Mouse (Mus musculus) hindlimb bud, embryonic 11.5 days (tissue): ENCODE measurements around the gene Sfi1.
"Not testable (repeated sequence)": the region's sequence is repeated elsewhere in the genome, so short reads cannot be mapped to it uniquely, and the experiment has no call there.

Experiments used
- DNase-seq: peaks from one replicate; pipeline ENCODE4 v3.0.0-alpha.2; 2012; ENCODE audit warnings: low read depth, low spot score; ENCODE audit errors: extremely low spot score

Sfi1 gene

DNA sequence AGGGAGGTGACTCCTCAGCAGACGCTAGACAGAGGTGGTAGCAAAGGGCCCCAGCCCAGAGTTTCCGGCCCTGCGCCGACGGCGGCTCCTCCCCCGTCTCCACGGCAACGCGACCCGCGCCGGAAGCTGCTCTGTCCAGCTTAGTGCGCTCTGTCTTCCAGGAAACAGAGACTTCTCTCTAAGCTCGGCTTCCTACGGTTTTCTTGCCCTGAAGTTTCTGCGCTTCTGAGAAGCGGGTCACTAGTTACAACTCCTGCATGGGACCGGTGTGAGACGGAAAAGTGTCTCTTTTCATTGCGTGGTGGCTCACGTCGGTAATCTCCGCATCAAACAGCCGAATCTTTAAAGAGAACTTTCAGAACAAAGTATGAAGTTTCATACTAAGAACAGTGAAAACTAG is at the start of gene Sfi1:
TSS of gene Sfi1 (minus strand) at position 101 of the 400 bp plus-strand sequence.
- DNase-seq, result no peak

DNA sequence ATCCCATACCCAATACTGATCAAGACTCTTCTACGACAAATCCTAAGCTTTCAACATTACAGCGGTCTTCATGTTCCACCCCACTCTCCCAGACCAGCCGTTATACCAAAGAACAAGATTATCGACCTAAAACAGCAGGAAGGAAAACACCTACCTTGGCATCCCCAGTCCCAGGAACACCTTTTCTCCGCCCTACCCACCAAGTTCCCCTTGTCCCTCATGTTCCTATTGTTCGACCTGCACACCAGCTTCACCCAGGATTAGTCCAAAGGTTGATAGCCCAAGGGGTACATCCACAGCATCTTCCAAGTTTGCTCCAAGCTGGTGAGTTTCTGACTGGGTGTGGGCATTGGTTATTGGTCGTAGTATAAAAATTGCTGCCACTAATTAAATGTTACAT is 49.1 kb upstream of the Sfi1 start:
- DNase-seq, result no peak

DNA sequence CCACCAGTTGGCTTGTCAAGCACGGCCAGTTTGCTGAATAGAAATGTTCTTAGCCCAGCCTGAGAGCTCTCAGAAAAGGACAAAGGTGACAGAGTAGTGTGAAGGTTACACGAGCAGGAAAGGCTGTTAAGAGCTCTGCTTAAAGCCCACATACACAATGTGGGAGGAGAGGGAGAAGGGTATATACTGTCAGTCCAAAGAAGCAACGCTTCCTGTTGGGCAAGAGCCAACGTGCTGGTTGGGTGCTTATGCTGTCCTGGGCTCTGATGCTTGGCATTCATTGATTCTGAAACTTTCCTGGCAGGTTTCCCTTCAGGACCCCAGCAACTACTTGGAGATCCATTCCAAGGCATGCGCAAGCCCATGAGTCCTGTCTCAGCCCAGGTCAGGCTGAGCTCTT is 42.0 kb upstream of the Sfi1 start:
- DNase-seq, result no peak

DNA sequence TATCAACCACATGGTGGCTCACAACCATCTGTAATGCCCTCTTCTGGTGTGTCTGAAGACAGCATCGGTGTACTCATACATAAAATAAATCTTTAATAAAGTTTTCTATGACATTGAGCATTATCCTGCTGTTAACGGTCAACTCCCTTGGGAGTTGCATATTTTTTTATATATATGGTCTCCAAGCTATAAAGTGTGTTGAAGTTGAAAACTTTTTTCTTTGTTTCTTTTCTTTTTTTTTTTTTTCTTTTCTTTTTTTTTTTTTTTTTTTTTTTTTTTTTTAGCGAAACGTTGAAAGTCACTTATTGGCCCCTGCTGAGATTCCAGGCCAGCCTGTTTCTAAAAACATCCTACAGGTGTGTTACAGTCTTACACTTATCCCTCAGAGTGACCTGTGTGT is 40.4 kb upstream of the Sfi1 start:
- DNase-seq, result no peak

DNA sequence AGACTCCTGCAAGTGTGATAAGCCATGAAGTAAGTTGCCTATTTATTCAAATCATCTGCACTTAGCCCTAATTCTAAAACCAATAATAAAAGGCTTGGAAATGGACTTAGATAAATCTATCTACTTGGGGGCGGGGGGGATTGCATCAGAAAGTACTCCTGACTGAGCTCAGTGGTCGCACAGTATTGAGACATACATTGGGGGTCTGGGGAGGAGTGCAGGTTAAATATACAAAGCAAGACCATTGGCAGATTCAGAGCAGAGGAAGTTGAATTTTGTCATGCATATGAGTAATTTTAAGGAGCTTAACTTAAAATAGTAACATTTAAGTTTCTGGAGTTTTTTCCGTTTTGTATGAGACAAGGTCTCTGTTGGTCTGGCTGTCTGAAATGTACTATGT is 39.0 kb upstream of the Sfi1 start:
- DNase-seq, result no peak

DNA sequence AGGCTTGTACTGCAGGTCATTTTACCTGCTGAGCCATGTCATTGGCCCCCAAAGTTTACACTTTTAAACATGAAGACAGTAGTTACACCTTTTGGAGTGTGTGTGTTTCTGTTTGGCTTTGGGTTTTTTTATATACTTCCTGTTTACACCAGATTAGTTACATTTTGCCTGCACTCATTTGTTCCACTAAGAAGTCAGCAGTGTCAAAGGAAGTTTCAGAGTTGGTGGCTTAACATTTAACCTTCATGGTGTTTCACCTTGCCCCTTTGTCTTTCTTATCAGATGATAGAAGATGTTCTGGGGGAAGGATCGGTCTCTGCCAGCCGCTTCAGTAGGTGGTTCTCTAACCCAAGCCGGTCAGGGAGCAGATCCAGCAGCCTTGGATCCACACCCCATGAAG is 33.9 kb upstream of the Sfi1 start:
- no peak for DNase-seq

DNA sequence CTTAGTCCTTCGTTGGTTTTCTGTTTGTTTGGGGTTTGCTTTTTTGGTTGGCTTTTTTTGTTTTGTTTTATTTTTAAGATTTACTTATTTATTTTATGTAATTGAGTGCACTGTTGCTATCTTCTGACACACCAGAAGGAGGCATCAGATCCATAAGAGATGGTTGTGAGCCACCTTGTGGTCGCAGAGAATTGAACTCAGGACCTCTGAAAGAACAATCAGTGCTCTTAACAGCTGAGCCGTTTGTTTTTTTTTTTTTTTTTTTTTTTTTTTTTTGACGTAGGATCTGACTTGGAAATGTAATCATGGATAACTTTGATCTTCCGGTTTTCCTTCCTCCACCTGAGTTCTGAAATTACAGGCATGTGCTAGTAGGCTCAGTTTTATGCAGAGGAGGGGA is 29.8 kb upstream of the Sfi1 start:
- no peak for DNase-seq

DNA sequence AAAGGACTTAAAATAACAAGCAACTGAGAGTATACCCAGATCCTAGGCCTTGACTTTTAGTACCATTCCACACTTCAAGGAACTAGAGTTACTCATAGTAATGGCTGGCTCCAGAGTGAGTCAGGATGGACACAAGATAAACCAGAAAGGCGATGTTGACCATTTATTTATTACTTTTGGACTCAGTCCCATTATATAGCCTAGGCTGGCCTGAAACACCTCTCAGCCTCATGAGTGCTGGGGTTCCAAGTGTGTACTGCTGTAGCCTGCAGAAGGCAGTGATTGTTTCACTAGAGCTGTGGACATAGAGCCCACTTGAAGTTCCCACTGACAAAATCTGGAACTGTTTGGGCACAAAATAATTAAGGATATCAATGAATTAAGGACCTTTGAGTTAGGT is 19.3 kb upstream of the Sfi1 start:
- DNase-seq, result no peak

DNA sequence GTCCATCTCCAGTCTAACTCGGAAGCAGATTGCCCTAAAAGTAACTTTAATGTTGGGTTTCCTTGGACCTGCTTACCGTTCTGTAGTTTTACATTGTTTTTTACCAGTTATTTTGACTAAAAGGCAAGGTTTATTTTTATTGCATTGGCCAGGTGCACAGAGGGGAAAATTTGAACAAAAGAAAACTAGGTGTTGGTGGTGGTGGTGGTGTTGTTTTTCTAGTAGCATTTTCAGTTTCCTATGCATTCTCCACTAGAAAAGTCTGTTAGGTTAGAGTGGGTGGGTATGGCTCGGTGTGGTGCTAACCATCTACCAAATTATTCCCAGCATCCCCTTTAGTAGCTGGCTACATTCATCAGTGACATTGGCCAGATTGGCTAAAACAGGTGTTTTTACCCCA is 13.5 kb upstream of the Sfi1 start:
- no peak for DNase-seq

DNA sequence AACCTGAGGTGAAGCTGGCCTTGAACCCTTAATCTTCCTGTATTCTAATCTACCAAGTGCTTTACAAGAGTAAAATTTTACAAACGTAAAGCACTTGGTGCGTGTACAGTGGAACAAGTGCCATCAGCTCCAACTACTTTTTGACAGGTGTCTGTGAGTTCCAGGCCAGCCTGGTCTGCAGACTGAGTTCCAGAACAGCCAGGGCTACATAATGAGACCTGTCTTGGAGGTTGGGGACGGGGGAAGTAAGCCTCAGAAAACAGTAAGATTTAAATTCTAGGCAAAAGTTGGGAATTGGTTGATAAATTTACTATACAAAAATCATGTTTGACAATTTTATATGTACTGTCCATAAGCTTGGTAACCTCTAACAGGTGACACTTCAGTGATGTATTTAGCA is 11.9 kb upstream of the Sfi1 start:
- no peak for DNase-seq

DNA sequence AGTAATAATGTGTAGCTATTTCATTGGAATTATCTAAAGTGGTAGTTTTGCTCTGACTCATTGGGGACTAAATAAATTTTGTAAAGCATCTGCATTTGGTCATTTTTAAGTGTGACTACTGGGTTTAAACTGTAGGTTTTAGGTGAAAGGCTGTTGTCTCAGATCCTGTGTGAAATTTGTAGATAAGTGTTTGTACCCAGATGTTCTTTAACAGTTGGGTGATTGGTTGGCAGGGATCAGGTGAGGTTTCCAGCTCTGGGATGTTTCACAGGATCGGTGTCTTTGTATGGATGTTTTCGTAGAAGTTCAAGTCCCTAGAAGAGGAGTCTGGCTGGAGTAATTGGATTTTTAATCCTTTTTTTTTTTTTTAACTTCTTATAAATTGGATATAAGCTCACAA is 10.5 kb upstream of the Sfi1 start:
- DNase-seq, result no peak

DNA sequence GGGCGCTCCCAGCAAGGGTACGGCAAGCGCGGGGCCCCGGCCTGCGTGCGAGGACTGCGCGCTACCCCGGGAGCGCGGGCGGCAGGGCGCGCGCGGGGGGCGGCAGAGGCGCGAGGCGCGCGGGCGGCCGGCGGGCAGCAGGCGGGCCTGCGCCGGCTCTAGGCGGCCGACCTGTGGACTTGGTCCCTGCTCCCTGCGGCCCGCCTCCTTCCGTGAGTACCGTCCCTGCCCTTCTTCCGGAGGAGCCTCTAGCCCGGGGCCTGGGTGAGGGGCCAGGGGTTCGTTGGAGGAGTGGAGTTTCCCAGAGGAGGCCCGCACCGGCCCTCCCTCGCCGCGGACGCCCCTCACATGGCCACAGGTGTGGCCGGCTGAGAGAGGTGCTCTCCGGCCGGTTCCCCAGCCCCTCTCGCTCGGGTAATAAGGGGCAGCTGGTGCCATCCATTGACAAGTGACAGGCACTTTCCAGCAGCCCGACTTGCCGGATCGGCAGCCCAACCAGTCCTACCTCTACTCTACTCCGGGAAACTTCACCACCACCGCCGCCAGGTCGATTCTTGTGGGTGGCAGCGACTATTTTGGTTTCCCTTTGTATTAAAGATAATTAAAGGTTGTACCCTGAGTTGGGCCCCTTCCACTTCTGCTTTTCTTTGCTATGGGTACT is 9.6 kb upstream of the Sfi1 start:
- DNase-seq, result no peak

DNA sequence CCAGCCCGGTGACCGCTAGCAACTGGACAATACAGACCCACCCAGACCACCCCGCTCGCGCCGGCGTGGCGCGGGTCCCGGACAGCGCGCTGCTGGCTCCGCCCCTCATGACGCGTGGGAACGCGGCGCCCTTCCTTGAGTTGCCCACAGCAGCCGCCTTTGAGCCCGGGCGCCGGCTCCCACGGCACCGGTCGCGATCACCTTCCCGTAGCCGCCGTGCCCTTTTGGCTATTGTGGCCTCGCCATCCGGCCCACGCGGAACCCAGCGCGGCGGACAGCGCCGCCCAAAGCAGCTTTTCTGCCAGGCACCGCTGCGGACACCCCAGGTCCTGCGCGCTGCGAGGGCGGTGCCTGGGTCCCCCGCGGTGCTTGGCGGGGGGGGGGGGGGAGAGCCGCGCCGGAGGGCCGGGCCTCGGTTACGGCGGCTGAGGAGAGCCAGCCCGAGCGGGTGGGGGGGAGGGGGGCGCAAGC is 9.0 kb upstream of the Sfi1 start, which contains the start of gene Eif4enif1:
TSS of gene Eif4enif1 (plus strand) at position 162 of the 471 bp plus-strand sequence.
- DNase-seq, result peak; percentile 79

DNA sequence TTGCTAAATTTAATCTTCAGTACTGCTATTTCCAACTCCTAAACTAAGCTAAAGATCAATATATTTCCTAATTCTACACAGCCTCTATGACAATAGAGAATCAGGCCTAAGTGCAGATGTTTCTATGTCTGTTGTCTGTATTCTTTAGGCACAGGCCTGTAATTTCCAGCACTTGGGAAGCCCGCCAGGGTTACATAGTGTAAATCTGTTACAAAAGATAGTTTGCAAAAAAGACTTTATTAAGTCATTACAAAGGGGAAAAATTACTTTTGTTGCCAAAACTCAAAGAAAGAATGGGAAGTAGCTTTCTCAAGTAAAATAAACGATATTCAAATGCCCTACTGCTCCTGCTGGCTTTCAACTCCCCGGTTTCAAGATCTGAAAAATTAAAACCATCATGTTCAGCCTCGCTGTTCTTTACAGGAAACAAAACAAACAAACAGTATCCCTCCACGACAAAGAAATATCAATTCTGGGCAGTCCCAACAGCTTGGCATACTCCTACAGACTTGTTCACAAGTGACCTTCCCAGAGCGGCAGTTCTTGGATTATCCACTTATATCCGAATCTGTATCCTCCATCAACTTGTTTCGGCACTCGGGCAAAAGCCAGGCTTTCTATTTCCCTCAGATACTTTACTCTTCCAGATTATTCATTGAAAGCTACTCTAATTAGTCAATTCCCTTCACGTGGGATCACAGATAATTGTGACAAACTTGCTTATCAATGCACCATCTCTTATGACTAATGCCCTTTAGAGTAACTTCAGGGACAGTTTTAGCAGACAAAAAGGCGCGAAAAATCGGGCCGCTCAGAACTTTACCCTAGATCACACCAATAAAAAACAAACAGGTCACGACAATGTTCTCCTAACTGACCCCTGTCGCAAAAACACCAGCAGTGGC is 8.3 kb upstream of the Sfi1 start:
- DNase-seq, result no peak

DNA sequence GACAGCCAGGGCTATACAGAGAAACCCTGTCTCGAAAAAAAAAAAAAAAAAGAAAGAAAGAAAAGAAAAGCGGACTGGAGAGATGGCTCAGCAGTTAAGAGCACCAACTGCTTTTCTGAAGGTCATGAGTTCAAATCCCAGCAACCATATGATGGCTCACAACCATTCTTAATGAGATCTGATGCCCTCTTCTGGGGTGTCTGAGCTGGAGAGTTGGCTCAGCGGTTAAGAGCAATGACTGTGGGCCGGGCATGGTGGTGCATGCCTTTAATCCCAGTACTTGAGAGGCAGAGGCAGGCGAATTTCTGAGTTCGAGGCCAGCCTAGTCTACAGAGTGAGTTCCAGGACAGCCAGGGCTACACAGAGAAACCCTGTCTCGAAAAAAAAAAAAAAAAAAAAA is 7.4 kb upstream of the Sfi1 start:
- not testable (repeated sequence) for DNase-seq

DNA sequence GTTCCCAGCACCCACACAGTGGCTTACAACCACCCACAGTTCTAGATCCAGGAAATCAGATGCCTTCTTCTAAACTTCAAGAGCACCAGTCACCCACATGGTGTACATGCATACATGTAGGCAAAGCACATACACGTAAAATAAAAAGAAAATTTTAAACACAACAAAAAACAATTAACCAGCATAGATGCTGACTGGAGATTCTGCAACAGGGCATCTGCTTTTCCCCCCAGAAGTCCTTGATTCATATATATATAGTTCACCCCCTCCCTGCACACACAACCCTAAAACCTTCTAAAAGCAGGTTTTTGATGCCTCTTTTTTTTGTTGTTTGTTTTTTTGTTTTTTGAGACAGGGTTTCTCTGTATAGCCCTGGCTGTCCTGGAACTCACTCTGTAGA is 10.6 kb downstream of the Sfi1 start:
- DNase-seq, result not testable (repeated sequence)

DNA sequence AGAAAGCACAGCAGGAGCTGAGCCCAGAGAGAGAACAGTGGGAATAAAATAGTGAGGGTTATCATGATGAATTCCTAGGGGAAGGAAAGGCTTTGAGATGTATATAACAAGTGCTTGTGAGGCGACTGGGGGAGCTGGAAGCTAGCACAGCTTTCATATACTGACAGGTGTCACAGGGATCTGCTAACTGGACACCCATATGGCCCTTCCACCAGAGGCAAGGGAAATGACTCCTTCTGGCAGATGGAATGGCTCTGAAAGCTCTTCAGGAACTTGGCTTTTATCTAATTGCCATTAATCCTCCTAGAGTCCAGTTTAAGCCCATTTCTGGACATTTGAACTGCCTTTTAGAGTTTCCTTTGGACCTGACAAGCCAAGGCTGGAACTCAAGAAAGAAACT is 11.3 kb downstream of the Sfi1 start:
- DNase-seq, result not testable (repeated sequence)

DNA sequence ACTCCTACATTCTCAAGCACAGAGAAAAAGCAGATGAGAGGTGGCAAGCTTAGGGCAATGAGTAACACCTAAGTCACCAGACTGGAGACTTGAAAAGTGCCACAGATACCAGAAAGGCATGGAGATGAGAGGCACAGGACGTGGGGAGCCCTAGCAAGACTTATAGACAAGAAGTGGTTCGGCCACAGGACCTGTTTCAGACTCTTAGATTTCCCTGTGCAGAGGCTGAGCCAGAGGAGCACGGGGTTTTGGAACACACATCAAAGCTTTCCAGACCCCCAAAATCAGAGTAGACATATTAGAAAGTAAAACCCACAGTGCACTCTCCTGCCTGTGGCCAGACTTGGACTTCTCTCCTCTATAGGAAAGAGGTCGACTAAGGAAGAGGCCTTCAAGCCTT is 12.0 kb downstream of the Sfi1 start:
- DNase-seq, result not testable (repeated sequence)

DNA sequence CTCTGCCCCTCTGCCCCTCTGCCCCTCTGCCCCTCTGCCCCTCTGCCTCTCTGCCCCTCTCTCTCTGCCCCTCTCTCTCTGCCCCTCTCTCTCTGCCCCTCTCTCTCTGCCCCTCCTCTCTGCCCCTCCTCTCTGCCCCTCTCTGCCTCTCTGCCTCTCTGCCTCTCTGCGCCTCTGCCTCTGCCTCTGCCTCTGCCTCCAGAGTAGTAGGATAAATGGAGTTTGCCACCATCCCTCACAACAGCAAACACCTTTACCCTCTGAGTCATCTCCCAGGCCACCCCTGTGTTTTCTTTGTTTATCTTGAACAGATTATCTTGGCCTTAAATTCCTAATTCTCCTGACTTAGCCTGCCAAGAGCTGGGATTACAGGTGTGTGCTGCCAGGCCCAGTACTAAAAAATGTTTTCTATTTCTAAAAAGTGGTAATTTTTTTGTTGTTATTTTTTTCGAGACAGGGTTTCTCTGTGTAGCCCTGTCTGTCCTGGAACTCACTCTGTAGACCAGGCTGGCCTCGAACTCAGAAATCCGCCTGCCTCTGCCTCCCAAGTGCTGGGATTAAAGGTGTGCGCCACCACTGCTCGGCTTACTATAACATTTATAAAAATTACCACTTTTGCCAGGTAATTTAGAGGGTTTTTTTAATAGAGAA is 12.6 kb downstream of the Sfi1 start:
- DNase-seq, result not testable (repeated sequence)

DNA sequence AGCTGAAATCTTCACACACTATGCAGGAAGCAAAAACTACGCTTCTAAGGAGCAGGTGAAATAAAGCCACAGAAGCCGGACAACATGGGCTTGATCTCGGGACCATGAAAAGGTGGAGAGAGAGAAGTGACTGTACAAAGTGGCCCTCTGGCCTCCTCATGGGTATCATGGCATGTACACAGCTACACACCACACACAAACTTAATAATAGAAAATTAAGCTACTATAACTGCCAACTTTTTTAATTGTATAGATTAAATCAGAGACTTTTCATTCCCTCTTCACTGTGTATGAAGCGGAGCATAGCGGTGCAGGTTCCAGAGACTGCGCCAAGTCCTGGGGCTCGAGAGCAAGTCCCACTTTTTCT is 13.6 kb downstream of the Sfi1 start:
- not testable (repeated sequence) for DNase-seq

DNA sequence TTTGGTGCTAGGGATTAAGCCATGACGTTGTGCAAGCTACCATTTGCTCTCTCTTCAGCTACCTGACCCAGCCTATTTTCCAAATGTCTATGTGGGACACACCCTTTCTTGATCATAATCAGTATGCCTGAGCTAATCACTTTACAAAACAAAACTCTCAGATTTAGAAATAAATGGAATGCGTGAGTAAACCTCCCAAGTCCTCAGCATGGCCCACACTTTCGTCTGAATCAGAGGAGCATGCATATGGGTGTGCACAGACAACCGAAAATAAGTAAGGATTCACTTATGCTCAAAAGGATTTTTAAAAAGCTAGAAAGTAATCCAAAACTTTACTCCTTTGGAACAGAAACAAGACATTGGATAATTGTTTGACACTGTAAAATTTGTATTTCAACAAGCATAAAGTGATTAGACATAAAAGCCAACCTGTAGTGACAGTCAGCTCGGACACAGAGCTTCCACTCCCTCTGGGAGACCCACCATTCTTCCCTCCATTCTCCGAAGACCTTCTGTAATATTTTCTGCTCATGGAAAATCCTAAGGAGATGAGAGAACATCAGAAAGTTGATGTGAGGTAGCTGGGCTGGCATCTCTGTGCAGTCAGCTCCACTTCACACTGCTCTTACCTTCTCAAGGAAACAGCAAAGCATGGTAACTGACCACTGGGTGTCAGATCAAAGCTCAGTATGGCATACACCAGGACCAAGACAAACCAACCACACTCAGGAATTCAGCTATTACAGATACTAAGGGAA is 14.1 kb downstream of the Sfi1 start:
- not testable (repeated sequence) for DNase-seq
